Mouse (Mus musculus) intestine, postnatal 0 days (tissue): ENCODE measurements at regions not wholly inside any gene's neighbourhood (a gene's known extent, or its start where the extent isn't known, plus 50 kb on each side); places are given as distances from the start of the nearest gene placed in this dataset.

Experiments used
- ATAC-seq: fragments of 200-750 bp; cut with Nextera tagmentation; 2 replicates; pipeline ENCODE4 v1.8.0; 2017; ENCODE audit warnings: mild to moderate bottlenecking, moderate TSS enrichment, moderate library complexity
- H3K27ac ChIP-seq: fragments of 300-500 bp; sonication (generic); 2 replicates; pipeline ENCODE4 v1.5.1; 2014; ENCODE audit warnings: mild to moderate bottlenecking, low read depth, low read length, moderate library complexity
- H3K27me3 ChIP-seq: fragments of 300-500 bp; sonication (generic); replicated peaks from 2 replicates; pipeline ENCODE4 v1.6.1; 2014; ENCODE audit warnings: low read length, mixed read lengths; ENCODE audit not compliant: control insufficient read depth, insufficient read depth
- H3K36me3 ChIP-seq: fragments of 300-500 bp; sonication (generic); 2 replicates; pipeline ENCODE4 v1.6.1; 2014; ENCODE audit warnings: mild to moderate bottlenecking, moderate library complexity; ENCODE audit not compliant: control insufficient read depth, insufficient read depth
- H3K4me1 ChIP-seq: fragments of 300-500 bp; sonication (generic); replicated peaks from 2 replicates; pipeline ENCODE4 v1.6.1; 2014; ENCODE audit warnings: antibody characterized with exemption, low read length, mixed read lengths; ENCODE audit not compliant: control insufficient read depth, insufficient read depth
- H3K4me2 ChIP-seq: fragments of 300-500 bp; sonication (generic); replicated peaks from 2 replicates; pipeline ENCODE4 v1.6.1; 2014; ENCODE audit warnings: low read depth, mild to moderate bottlenecking, moderate library complexity
- H3K4me3 ChIP-seq: fragments of 300-500 bp; sonication (generic); 2 replicates; pipeline ENCODE4 v1.5.1; 2014; ENCODE audit warnings: low read depth, low read length
- H3K9ac ChIP-seq: fragments of 300-500 bp; sonication (generic); 2 replicates; pipeline ENCODE4 v1.6.1; 2014; ENCODE audit warnings: mild to moderate bottlenecking, low read depth, low read length
- H3K9me3 ChIP-seq: fragments of 300-500 bp; sonication (generic); 2 replicates; pipeline ENCODE4 v1.6.1; 2016; ENCODE audit warnings: mixed run types; ENCODE audit not compliant: control insufficient read depth
- CTCF ChIP-seq: sonication (generic); IDR thresholded peaks from 2 replicates; pipeline ENCODE4 v1.5.1; 2016; ENCODE audit warnings: low read depth, mild to moderate bottlenecking, control low read depth, antibody characterized with exemption, moderate library complexity
- WGBS: fragments of 180-500 bp; shearing (Covaris S2); extraction: QIAGEN DNeasy Blood & Tissue Kit; methylation state at CpG from one replicate; pipeline ENCODE4 v1.1.7; 2014; 5-methylcytosine and 5-hydroxymethylcytosine counted together

- Histone ChIP-seq H3K9me3 (no peaks in the 10 kb centered on the region), H3K9ac (no peak overlapping the region), H3K4me3 (no peak overlapping the region), H3K27ac (no peak overlapping the region), H3K4me1 (no peaks in the 10 kb centered on the region), H3K4me2 (no peak overlapping the region), H3K36me3 (no peaks in the 10 kb centered on the region), H3K27me3 (no peaks in the 10 kb centered on the region)
- no peak for ATAC-seq
- 56% methylated on average over 8 of the region's 8 CpGs for WGBS
- TF ChIP-seq CTCF: no peak
Measured at GRCm38 (mm10) chr11:71435745-71436144, 205.2 kb upstream of the Nlrp1b start.

- no peak for TF ChIP-seq CTCF
- 71% methylated on average over 1 of the region's 1 CpGs for WGBS
Measured at GRCm38 (mm10) chr11:71436335-71436734, 205.8 kb upstream of the Nlrp1b start.

DNA sequence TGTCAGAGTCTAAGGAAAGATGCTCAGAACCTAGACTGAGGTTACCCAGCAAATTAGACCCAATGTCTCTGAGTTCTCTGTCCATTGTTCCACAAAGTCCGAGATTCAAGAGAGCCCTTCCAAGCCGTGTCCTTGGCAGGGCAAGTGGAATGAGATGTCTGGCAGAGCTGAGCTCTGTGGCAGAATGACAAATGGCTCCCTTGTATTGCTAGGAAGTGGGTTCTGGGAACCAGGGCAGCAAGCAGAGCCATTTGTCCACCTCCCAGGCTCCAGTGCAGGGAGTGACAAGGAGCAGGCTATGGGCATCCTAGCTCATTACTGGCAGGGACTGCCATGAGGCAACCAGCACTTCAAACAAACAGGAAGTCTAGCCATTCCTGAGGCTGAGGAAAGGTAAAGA, 206.3 kb upstream of the Nlrp1b start:
- ATAC-seq: no peak
- no peak for TF ChIP-seq CTCF
- 70% methylated on average over 2 of the region's 2 CpGs for WGBS

More at GRCm38 (mm10) chr11:71436335-71436734, 205.8 kb upstream of the Nlrp1b start:
- ATAC-seq: no peak
- Histone ChIP-seq H3K27me3 (no peaks in the 10 kb centered on the region), H3K4me2 (no peak overlapping the region), H3K9me3 (no peaks in the 10 kb centered on the region), H3K9ac (no peak overlapping the region), H3K27ac (no peak overlapping the region), H3K36me3 (no peaks in the 10 kb centered on the region), H3K4me3 (no peak overlapping the region), H3K4me1 (no peaks in the 10 kb centered on the region)

DNA sequence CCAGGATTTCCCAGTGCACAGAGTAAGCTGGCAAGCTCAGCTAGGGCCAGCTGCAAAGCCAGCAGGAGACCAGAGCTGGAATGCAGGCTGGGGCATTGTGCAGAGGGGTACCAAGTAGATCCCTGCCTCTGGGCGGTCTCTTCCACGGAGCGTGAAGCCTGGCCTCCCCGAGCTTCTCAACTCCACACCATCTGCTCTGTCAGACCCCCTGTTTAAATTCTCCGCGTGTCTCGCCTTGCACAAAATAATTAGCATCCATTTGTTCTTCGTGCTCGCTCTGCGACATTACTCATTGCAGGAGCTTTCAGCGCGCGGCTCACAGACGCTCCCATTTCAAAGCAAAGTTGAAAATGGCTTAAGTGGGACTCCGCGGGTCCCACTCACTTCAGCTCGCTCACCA, 209.3 kb upstream of the Nlrp1b start:
- TF ChIP-seq CTCF: no peak
- no peak overlapping the region for H3K27ac ChIP-seq
- H3K27me3 ChIP-seq: no peaks in the 10 kb centered on the region
- H3K36me3 ChIP-seq: no peaks in the 10 kb centered on the region
- no peaks in the 10 kb centered on the region for H3K9me3 ChIP-seq
- H3K4me3 ChIP-seq: no peak overlapping the region
- WGBS: 12% methylated on average over 17 of the region's 17 CpGs
- H3K4me1 ChIP-seq: no peaks in the 10 kb centered on the region
- H3K9ac ChIP-seq: no peak overlapping the region
- no peak overlapping the region for H3K4me2 ChIP-seq
- ATAC-seq: no peak

More for the DNA sequence above, 206.3 kb upstream of the Nlrp1b start:
- no peaks in the 10 kb centered on the region for H3K27me3 ChIP-seq
- no peaks in the 10 kb centered on the region for H3K36me3 ChIP-seq
- no peaks in the 10 kb centered on the region for H3K4me1 ChIP-seq
- H3K4me3 ChIP-seq: no peak overlapping the region
- no peak overlapping the region for H3K27ac ChIP-seq
- H3K9ac ChIP-seq: no peak overlapping the region
- no peaks in the 10 kb centered on the region for H3K9me3 ChIP-seq
- H3K4me2 ChIP-seq: no peak overlapping the region

DNA sequence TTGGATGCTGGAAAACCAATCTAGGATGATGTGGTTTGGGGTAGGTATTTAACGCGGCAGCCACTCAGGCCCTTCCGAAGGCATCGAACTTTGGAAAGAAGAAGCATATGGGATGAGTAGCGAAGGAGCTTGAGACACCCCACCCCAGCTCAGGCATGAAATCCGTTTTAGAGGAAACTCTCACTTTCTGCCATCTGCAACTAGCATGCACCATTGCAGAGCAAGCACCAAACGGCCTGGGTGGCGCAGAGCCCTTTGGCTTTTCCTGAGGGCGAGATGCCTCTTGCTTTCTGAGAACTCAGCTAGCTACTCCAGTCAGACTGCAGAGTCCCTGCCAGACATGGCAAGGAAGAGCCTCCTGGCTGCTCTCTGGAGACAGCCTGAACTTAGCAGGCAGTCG, 209.9 kb upstream of the Nlrp1b start:
- WGBS: 55% methylated on average over 10 of the region's 10 CpGs
- Histone ChIP-seq H3K4me2 (no peak overlapping the region), H3K27ac (no peak overlapping the region), H3K27me3 (no peaks in the 10 kb centered on the region), H3K36me3 (no peaks in the 10 kb centered on the region), H3K9me3 (no peaks in the 10 kb centered on the region), H3K4me3 (no peak overlapping the region), H3K4me1 (no peaks in the 10 kb centered on the region), H3K9ac (no peak overlapping the region)
- no peak for TF ChIP-seq CTCF
- no peak for ATAC-seq

GRCm38 (mm10) chr11:71444056-71444455, 213.5 kb upstream of the Nlrp1b start:
- H3K4me3 ChIP-seq: no peak overlapping the region
- H3K27me3 ChIP-seq: no peaks in the 10 kb centered on the region
- H3K27ac ChIP-seq: no peak overlapping the region
- H3K9ac ChIP-seq: no peak overlapping the region
- 57% methylated on average over 6 of the region's 6 CpGs for WGBS
- H3K4me1 ChIP-seq: no peaks in the 10 kb centered on the region
- no peaks in the 10 kb centered on the region for H3K36me3 ChIP-seq
- TF ChIP-seq CTCF: no peak
- H3K9me3 ChIP-seq: no peaks in the 10 kb centered on the region
- H3K4me2 ChIP-seq: no peak overlapping the region
- ATAC-seq: no peak

- Histone ChIP-seq H3K9ac (no peak overlapping the region), H3K27ac (no peak overlapping the region), H3K4me2 (no peak overlapping the region), H3K27me3 (no peaks in the 10 kb centered on the region), H3K9me3 (no peaks in the 10 kb centered on the region), H3K36me3 (no peaks in the 10 kb centered on the region), H3K4me1 (no peaks in the 10 kb centered on the region), H3K4me3 (no peak overlapping the region)
- ATAC-seq: no peak
- TF ChIP-seq CTCF: no peak
- 78% methylated on average over 5 of the region's 5 CpGs for WGBS
Measured at GRCm38 (mm10) chr11:71446641-71447040, 216.1 kb upstream of the Nlrp1b start.
